Mouse (Mus musculus) cerebellum, postnatal 25 days (tissue): ENCODE measurements around the gene Srl.

Source experiments
- DNase-seq, 2 experiments: peaks; one replicate each; pipeline ENCODE4 v3.0.0; 2021; ENCODE audit warnings: mixed read lengths in 2 of 2

The Srl gene

DNA sequence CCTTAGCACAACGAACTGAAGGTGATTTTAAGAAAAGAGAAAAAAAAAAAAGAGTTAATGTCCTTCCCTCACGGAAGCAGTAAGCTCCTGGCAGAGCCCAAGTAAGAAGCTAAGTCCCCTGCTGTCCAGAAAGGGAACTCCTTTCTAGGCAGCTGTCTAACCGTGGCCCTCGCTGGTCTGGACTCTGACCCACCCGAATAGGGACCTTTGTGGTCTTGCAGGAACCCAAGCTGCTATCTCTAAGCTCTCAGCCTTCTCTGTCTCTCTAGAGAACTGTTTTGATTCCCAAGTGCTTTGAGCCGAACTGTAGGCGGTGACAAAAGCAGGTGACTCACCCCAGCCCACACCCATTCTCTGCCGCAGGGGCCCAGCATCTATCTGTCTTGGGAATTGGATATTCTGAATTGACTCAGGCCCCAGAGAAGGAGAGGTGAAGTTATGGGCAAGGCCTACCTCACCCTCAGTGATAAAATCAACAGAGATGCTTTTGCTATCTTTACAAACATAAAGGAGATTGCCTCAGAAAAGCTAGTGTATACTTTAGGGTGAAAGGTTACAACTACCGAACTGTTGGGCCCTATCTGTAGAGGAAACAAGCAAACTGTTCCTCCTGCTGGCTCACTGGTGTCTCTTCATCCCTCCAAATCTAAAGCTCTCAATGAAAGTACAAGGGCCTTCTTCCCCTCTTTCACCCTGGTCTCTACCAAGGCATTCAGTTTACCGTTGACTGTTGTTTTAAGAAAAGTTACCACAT lies 71.8 kb downstream of the Srl start:
- DNase-seq = no peak

DNA sequence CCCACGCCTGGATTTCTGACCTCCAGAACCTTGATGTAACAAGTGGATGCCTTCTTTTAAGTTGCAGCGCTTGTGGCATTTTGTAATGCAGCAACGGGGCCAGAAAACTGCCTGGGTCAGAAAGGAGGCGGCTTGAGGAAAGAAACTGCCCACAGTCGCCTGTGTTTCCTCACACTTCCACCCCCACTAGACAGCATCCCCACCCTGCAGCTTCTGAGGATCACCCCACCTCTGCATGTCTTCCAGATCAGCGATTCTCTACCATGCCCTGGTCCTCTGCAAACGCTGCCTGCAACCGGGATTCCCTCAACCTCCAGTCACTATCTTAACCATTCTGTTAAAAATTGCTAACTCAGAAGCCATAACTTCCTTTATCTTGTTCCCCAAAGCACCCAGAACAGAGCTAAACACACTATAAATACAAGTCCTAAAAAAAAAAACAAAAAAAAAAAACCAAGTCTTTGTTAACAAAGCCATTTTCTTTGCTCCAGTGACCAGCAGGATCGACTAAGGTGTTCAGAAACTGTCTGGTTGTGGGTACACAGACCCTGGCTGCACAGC lies 77.0 kb downstream of the Srl start:
- DNase-seq = no peak

DNA sequence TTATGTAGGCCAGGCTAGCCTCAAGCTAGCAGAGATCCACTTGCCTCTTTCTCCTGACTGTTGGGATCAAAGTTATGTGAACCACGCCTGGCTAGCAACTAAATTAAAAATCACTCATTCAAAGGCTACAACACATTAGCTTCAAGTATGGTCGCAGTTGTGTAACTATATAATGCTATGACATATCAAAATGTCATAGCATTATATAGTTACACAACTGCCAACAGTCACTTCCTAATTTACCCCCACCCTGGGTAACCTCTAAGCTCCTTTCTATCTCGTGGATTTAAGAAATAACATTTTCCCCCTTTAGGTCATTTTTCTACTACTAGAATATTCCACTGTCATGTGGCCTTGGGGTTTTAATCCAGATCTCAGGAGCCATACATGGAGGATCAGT lies 83.7 kb downstream of the Srl start:
- DNase-seq = no peak

DNA sequence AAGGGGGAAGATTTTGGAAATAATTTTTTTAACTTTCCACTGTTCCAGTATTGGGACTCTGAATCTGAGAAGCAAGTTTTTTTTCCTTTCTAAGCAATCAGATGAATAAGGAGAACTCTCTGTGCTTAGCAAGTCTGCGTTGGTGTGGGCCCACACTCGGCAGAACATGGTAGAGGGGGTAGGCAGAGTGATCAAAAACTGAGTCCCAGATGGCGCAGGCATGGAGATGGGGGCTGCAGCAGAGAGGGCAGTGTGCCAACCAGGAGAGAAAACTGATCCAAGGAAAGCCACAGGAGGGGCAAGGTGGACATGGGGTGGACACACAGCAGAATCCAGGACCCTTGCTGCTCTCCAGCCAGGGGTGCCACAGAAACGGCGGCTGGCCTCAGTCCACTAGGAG lies 85.2 kb downstream of the Srl start:
- DNase-seq = no peak

DNA sequence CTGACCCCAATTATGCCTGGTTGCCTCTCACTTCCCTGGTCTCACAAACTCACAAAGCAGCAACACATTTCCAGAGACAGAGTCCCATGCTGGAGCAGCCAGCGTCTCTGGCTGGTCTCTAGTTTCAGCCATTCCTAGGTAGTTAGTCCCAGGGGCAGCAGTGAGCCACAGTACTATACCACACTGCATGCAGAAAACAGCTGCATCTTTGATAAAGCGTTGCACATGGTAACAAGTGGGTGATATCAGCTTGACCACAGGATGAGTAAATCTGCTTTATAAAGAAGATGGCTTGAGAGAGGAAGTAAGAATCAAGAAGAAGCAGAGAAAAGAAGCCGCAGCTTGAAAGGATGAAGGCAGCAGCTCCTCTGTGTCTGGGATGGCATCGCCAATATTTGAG lies 85.9 kb downstream of the Srl start:
- DNase-seq = no peak

DNA sequence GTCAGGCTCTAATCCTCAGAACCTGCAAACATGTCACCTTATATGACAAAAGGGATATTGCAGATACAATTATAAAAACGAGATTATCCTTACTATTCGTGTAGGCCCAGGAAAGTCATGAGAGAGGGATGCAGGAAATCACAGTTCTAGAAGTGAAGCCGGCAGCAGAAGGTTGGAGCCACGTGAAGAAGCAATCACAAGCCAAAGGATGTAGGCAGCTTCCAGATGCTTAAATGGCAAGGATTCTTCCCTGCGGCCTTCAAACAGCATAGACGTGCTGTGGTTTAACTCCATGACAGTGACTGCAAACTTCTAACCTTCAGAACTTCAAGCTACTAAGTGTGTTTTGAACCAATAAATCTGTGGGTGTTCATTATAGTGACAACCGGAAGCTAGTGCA lies 87.1 kb downstream of the Srl start:
- DNase-seq = no peak

DNA sequence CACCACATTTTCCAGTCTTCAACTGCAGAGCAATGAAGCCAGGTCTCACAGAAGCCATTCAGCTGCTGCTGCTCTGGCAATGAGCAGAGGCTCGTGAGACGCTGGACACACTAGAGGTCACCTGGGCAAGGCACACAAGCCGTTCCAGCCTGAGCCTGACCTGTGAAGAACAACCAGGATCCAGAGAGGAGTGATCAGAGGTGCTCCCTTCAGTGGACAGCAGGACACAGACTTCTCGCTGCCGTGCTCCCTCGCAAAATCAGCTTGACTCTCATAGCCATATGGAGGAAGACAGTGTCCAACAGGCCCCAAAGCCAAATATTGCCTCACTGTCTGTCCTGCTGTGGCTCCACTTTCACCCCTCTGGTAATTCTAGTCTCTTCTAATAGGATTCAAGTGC lies 92.2 kb downstream of the Srl start:
- DNase-seq = peak; percentile 11 to 15

DNA sequence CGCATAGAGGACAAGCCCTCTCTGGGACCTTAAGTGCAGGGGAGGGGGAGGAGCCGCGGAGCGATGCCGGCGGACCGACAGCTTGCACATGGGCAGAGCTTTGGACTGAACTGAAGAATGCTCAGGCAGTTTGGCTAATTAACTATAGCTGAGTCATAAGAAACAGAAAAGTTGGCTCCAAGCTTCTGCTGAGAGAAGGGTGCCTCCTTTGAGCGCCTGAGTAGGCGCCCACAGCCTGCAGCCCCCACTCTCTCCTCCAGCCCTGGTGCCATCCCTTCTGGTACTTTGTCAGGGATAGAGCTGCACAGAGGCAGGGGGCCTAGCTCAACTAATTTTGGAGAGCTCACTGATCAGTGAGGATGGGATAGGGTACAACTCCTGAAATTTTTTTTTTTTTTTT lies 93.4 kb downstream of the Srl start:
- DNase-seq = peak in 1 of 2 experiments; percentile 11

DNA sequence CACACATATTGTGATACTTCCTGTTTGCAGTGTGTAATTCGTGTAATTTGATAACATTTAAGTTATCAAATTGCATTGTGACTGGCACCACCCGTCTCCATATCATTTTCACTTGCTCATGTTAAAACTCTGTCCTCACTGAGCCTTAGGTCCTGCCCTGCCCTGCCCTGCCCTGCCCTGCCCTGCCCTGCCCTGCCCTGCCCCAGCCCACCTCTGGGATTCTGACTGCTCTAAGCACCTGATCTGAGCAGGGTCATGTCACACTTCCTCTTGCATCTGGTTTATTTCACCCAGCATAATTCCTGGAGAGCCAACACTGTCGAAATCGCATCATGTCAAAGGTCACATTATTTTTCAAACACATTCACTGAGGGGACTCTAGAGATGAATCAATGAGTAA lies 95.2 kb downstream of the Srl start:
- DNase-seq = no peak

DNA sequence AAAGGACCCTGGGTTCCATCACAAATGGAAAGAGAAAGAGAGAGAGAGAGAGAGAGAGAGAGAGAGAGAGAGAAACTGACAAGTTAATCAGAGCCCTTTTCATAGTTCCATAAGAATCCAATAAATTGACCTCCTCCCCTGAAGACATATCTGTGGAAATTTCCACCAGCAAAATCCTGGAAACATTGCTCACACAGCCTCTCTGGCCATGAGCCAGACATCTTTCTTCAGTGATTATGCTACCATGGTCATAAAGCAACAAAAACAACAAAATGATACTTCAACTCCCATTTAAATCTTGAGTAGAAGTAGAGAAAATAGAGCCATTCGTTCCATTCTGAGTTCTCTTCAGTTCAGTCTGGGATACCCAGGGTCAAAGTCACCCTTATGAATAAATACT lies 97.2 kb downstream of the Srl start:
- DNase-seq = no peak

DNA sequence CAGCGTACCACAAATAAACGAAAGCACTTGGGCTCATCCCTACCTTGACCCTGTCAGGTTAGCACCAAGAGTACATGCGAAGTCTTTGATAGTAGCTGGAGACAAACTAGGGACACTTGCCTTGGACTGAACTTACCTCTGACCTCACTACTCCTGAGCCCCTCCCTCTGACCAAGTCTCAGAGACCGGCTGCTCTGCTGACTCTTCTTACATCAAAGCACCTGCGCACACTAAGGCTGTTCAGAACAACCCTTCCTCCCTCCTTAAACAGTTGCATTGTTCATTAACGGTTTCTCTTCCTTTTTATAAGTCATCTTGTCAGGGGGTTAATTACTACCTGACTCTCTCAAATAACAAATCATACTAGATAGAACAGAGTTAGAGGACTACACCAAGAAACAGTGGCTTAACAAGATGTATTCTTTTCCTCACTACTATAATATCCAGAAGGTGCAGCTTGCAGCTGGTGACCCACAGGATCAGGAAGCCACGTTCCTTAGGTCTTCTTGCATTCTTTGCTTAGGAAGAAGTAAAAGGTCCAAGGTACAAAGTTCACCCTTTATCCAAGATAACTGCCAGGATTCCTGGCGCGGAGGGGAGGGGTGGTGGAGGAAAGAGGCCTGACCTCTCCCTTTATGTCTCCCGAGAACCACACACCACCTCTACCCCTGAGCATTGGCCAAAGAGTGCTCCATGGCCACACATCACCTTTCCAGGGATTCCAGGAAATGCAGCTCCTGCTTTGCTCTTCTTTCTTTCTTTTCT lies 102.1 kb downstream of the Srl start:
- no peak for DNase-seq

DNA sequence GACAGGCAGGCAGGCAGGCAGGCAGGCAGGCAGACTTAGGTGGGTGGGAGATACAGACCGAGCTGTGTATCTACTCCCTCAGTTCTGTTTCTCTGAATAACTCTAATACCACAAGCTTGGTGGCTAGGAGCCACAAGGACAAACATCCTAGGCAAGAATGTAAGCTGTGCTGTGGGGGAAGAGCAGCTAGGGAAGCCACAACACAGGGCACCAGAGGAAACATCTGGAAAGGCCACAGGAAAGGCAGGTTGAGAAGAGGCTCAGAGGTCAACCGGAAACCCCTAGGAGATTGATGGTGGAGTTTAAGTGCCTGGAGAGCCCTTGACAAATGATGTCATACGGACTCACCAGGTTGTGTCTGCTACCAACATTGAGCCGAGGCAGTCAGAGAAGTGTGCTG lies 104.9 kb downstream of the Srl start:
- no peak for DNase-seq

DNA sequence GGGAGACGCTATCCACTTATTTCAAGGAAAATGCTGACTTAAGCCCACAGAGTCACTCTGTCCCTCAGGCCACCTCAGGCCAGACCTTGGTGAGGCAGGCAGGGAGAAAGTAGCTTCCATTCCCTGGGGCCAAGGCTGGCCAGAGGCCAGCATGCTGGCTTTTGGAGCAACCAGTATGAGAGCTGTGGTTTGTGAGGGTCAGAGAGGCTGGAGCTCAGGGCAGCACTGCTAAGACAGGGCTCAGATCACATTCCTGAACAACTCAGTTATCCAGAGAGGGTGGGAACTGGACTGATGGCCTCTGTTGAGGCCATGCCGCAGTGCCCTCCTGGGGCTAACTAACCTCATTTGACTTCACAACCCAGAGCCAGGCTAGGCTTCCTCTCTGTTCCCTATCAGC lies 106.2 kb downstream of the Srl start:
- DNase-seq = no peak

DNA sequence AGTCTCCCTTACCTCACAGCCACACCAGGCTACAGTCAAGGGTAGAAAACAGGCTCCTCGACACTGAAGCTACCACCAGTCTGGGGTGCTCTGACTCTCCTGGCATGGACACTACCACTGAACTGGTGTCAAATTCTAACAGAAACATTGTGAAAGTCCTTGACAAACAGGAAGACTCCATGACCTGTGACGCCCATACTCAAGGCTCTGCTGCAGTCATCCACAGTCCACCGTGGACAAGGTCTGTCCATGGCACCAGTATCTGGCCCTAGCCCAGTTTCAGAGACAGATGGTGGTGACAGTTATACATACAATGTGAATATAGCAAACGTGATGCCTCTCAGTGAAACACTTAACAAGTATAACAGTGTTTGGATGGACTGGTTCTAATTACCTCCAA lies 109.8 kb downstream of the Srl start:
- no peak for DNase-seq

DNA sequence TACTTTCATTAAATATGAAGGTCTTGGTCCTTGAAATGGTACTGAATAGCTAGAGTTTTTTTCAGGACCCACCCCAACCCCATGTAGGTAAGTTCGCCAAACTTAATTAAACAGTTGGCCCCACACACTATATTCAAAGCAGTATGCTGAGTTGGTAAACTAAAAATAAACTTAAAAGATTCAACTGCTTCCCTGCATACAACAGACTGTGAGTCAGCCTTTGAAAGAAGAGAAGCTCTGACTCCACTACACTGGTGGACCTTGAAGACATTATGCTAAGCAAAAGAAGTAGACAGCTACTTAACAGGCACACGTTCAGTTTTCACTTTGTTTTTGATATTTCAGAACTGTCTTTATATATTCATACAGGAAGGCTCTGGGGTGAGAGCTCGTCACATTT lies 110.6 kb downstream of the Srl start:
- DNase-seq = no peak

DNA sequence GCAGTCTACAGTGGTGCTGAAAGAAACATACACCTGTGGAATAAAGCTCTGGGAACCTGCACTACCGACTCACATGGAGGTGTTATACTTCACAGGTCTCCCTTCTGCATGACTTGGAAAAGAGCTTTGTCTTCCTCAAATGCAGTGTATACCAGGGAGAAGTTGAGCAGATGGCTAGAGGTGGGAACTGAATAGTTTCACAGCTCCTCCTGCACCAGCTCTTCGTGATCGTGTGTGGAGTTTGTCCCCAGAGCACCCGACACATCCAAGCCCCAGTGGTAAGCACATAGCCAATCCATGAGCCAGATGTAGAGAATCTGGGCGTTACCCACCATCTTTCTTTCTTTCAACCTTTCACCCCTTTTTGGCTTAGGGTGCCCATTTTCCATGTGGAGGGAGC lies 111.4 kb downstream of the Srl start:
- no peak for DNase-seq
